Mouse (Mus musculus): ENCODE results near the gene Olfr1462.

The Olfr1462 gene

DNA sequence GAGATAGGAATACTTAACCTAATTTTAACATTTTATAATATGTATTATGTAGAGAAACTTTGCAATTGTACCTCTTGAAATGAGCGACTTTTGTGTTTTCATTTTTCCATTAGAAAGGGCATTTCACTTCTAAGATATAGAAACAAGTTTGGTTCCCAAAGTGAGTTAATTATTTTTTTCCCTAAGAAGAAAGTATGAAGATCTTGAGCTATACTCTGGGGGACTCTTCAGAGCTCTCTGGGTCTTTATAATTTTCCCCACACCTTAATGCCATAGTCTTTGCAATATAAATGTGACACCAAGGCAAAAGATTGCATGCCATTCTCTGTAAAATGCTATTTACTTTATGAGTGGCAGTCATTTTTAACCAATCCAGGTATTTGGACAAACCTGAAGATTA is at the start of gene Olfr1462:
TSS of gene Olfr1462 (plus strand) at position 301 of the 400 bp plus-strand sequence.
- no peak for DNase-seq (ENCODE audit: low read depth)

DNA sequence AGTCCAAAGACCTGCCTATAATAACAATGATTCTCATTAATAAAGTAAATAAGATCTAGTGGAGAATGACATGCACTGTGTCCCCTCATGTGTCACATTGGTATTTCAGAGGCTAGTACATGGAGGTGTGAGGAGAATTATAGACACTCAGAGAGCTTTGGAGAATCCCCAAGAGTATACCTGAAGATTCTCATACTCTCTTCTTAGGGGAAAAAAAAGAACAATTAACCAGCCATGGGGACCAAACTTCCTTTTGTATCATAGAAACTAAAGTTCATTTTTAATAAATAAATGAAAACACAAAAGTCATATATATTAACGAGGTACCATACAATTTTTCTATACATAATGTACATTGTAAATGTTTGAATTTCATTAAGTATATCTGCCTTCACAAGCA is 36.1 kb upstream of the Olfr1462 start, which contains the start of gene Olfr1459:
TSS of gene Olfr1459 (minus strand) at position 101 of the 400 bp plus-strand sequence.
- DNase-seq (ENCODE audit: low read depth): no peak

DNA sequence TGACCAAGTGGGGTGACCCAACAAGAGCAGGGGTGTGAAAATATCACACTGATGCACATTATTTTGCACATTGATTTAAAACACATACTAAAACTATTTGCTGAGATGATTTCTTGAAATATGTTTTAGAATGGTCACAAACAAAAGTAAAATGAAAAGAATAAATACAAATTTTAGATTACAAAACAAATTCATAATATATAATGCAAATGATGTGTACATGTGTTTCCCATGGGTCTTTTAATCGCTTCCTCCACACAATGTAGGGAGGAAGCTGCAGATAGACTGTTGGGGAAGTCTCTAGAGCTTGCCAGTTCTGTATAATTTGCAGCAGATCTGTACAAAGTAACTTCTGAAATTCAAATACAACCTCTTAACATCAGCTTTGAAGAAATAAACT is 22.8 kb upstream of the Olfr1462 start, which contains the start of gene Olfr1461:
TSS of gene Olfr1461 (plus strand) at position 301 of the 400 bp plus-strand sequence.
- DNase-seq (ENCODE audit: low read depth): no peak

DNA sequence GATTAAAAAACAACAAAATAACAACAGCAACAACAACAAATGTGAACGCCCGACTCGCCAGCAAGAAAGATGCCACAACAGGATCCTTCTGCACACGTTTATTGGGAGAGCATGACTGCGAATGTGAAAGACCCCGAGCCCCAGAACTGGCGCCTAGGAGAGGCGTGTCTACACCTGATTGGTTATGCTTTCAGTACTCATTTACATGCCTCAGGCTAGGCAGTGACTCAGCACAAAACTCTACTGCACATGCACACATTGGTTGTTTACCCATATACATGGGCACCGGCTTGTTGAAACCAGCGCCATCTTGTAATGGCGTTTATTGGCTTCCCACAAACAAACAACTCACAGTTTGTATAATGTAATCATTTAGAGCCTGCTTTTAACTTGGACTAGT is 36.1 kb downstream of the Olfr1462 start:
- no peak for DNase-seq (ENCODE audit: low read depth)

DNA sequence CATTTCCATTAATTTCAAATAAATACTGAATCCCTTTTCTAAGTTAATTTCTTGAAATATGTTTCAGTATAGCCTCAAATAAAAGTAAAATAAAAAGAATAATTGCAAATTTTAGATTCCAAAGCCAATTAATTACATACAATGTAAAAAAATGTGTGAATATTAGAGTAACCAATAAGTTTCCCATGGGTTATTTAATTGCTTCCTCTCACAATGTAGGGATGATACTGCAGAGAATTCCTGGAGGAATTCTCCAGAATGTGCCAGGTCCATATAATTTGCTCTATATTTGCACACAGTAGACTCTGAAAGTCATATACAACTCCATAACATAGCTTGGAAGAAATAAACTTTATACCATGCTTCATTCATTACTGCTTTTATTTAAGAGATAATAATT is 45.5 kb downstream of the Olfr1462 start, which contains the start of gene Olfr1463:
TSS of gene Olfr1463 (plus strand) at position 301 of the 400 bp plus-strand sequence.
- DNase-seq (ENCODE audit: low read depth): no peak
